Mouse (Mus musculus): Measurements from ENCODE around the gene Tgfbrap1. TPM values are rescaled to one million over a fixed set of nuclear protein-coding genes. Genes with fewer than 3 reads are reported as not detected.
A peak's percentile ranks its signal among the peaks of the same experiment; 100 is the strongest.
"Not testable (repeated sequence)": the region's sequence is repeated elsewhere in the genome, so short reads cannot be mapped to it uniquely, and the experiment has no call there.

Tgfbrap1 gene
- polyA plus RNA-seq, 1 experiment from 2014 or later = 7.9 TPM

- Histone ChIP-seq H3K9me3 (replicated peaks; ENCODE audit: low read length) (no peaks in the 10 kb centered on the region), H3K36me3 (ENCODE audit: insufficient read depth, low read length) (peaks cover 25% of the 10 kb centered on the region; the same call in 1 of the 2 replicates), H3K4me2 (ENCODE audit: low read length) (no peak overlapping the region), H3K4me3 (replicated peaks; ENCODE audit: low read depth, low read length) (no peak overlapping the region), H3K27ac (no peak overlapping the region), H3K4me1 (replicated peaks; ENCODE audit: insufficient read depth, low read length) (no peaks in the 10 kb centered on the region), H3K27me3 (ENCODE audit: insufficient read depth, low read length) (no peaks in the 10 kb centered on the region), H3K9ac (ENCODE audit: low read depth, low read length) (no peak overlapping the region)
- no peak for ATAC-seq (replicated peaks; ENCODE audit: low FRiP score, low read depth)
- TF ChIP-seq CTCF (IDR thresholded peaks at IDR 0.05; ENCODE audit: low read depth) = peak; percentile 57
- 92% methylated on average over 5 of the region's 5 CpGs for WGBS
- DNase-seq (ENCODE audit: low spot score) = peak; percentile 18
Measured at GRCm38 (mm10) chr1:43051903-43052302, 46.5 kb downstream of the Tgfbrap1 start.

- no peaks in the 10 kb centered on the region for H3K27me3 ChIP-seq (ENCODE audit: insufficient read depth, low read length)
- no peak overlapping the region for H3K4me2 ChIP-seq (ENCODE audit: low read length)
- H3K4me3 ChIP-seq (replicated peaks; ENCODE audit: low read depth, low read length) = no peak overlapping the region
- no peak for DNase-seq (ENCODE audit: low spot score)
- H3K9me3 ChIP-seq (replicated peaks; ENCODE audit: low read length) = no peaks in the 10 kb centered on the region
- no peak for TF ChIP-seq CTCF (IDR thresholded peaks at IDR 0.05; ENCODE audit: low read depth)
- no peak overlapping the region for H3K27ac ChIP-seq
- peaks cover 13% of the 10 kb centered on the region; the same call in 1 of the 2 replicates for H3K36me3 ChIP-seq (ENCODE audit: insufficient read depth, low read length)
- 0 out of 2 replicates have a peak, but pooled peaks cover 4% of the 10 kb centered on the region for H3K4me1 ChIP-seq (replicated peaks; ENCODE audit: insufficient read depth, low read length)
- ATAC-seq (replicated peaks; ENCODE audit: low FRiP score, low read depth) = no peak
- WGBS = 88% methylated on average over 10 of the region's 10 CpGs
- H3K9ac ChIP-seq (ENCODE audit: low read depth, low read length) = no peak overlapping the region
Measured at GRCm38 (mm10) chr1:43047811-43048210, 50.6 kb downstream of the Tgfbrap1 start.

GRCm38 (mm10) chr1:43046990-43047389 lies 51.4 kb downstream of the Tgfbrap1 start:
- Histone ChIP-seq H3K9me3 (replicated peaks; ENCODE audit: low read length) (no peaks in the 10 kb centered on the region), H3K36me3 (ENCODE audit: insufficient read depth, low read length) (peaks cover 13% of the 10 kb centered on the region; the same call in 1 of the 2 replicates), H3K27me3 (ENCODE audit: insufficient read depth, low read length) (no peaks in the 10 kb centered on the region), H3K4me1 (replicated peaks; ENCODE audit: insufficient read depth, low read length) (0 out of 2 replicates have a peak, but pooled peaks cover 4% of the 10 kb centered on the region), H3K27ac (no peak overlapping the region), H3K4me3 (replicated peaks; ENCODE audit: low read depth, low read length) (no peak overlapping the region), H3K4me2 (ENCODE audit: low read length) (no peak overlapping the region), H3K9ac (ENCODE audit: low read depth, low read length) (no peak overlapping the region)
- ATAC-seq (replicated peaks; ENCODE audit: low FRiP score, low read depth) (no peak), DNase-seq (ENCODE audit: low spot score) (no peak)
- 71% methylated on average over 2 of the region's 2 CpGs for WGBS
- TF ChIP-seq CTCF (IDR thresholded peaks at IDR 0.05; ENCODE audit: low read depth) = no peak

- no peak for TF ChIP-seq CTCF (IDR thresholded peaks at IDR 0.05; ENCODE audit: low read depth)
- Histone ChIP-seq H3K9ac (ENCODE audit: low read depth, low read length) (no peak overlapping the region), H3K27ac (no peak overlapping the region), H3K4me1 (replicated peaks; ENCODE audit: insufficient read depth, low read length) (0 out of 2 replicates have a peak, but pooled peaks cover 4% of the 10 kb centered on the region), H3K4me2 (ENCODE audit: low read length) (peak overlapping the region; percentile 38), H3K36me3 (ENCODE audit: insufficient read depth, low read length) (peaks cover 3% of the 10 kb centered on the region; the same call in 1 of the 2 replicates), H3K27me3 (ENCODE audit: insufficient read depth, low read length) (no peaks in the 10 kb centered on the region), H3K4me3 (replicated peaks; ENCODE audit: low read depth, low read length) (no peak overlapping the region), H3K9me3 (replicated peaks; ENCODE audit: low read length) (no peaks in the 10 kb centered on the region)
- no peak for ATAC-seq (replicated peaks; ENCODE audit: low FRiP score, low read depth)
- peak; percentile 68 for DNase-seq (ENCODE audit: low spot score)
- WGBS = 17% methylated on average over 14 of the region's 14 CpGs
Measured at GRCm38 (mm10) chr1:43045204-43045982, 53.0 kb downstream of the Tgfbrap1 start.

GRCm38 (mm10) chr1:43042271-43042670 lies 56.2 kb downstream of the Tgfbrap1 start:
- Histone ChIP-seq H3K9me3 (replicated peaks; ENCODE audit: low read length) (no peaks in the 10 kb centered on the region), H3K4me1 (replicated peaks; ENCODE audit: insufficient read depth, low read length) (0 out of 2 replicates have a peak, but pooled peaks cover 4% of the 10 kb centered on the region), H3K27ac (no peak overlapping the region), H3K4me2 (ENCODE audit: low read length) (no peak overlapping the region), H3K27me3 (ENCODE audit: insufficient read depth, low read length) (no peaks in the 10 kb centered on the region), H3K36me3 (ENCODE audit: insufficient read depth, low read length) (no peaks in the 10 kb centered on the region), H3K4me3 (replicated peaks; ENCODE audit: low read depth, low read length) (no peak overlapping the region), H3K9ac (ENCODE audit: low read depth, low read length) (no peak overlapping the region)
- peak; percentile 37; the same call in 1 of the 2 replicates for TF ChIP-seq CTCF (IDR thresholded peaks at IDR 0.05; ENCODE audit: low read depth)
- peak; percentile 41 for DNase-seq (ENCODE audit: low spot score)
- WGBS = 29% methylated on average over 6 of the region's 6 CpGs
- no peak for ATAC-seq (replicated peaks; ENCODE audit: low FRiP score, low read depth)

GRCm38 (mm10) chr1:43036014-43036413 lies 62.4 kb downstream of the Tgfbrap1 start:
- no peak overlapping the region for H3K27ac ChIP-seq
- WGBS = 90% methylated on average over 7 of the region's 7 CpGs

GRCm38 (mm10) chr1:43015153-43015685 lies 83.2 kb downstream of the Tgfbrap1 start:
- 61% methylated on average over 7 of the region's 7 CpGs for WGBS
- H3K4me1 ChIP-seq (replicated peaks; ENCODE audit: insufficient read depth, low read length); H3K4me2 ChIP-seq (ENCODE audit: low read length); H3K9me3 ChIP-seq (replicated peaks; ENCODE audit: low read length); H3K36me3 ChIP-seq (ENCODE audit: insufficient read depth, low read length); ATAC-seq (replicated peaks; ENCODE audit: low FRiP score, low read depth); H3K4me3 ChIP-seq (replicated peaks; ENCODE audit: low read depth, low read length); DNase-seq (ENCODE audit: low spot score); H3K27me3 ChIP-seq (ENCODE audit: insufficient read depth, low read length); H3K27ac ChIP-seq; H3K9ac ChIP-seq (ENCODE audit: low read depth, low read length): not testable (repeated sequence)

More at GRCm38 (mm10) chr1:43036014-43036413, 62.4 kb downstream of the Tgfbrap1 start:
- Histone ChIP-seq H3K27me3 (ENCODE audit: insufficient read depth, low read length) (no peaks in the 10 kb centered on the region), H3K4me1 (replicated peaks; ENCODE audit: insufficient read depth, low read length) (no peaks in the 10 kb centered on the region), H3K9me3 (replicated peaks; ENCODE audit: low read length) (no peaks in the 10 kb centered on the region), H3K4me2 (ENCODE audit: low read length) (no peak overlapping the region), H3K36me3 (ENCODE audit: insufficient read depth, low read length) (no peaks in the 10 kb centered on the region), H3K9ac (ENCODE audit: low read depth, low read length) (no peak overlapping the region), H3K4me3 (replicated peaks; ENCODE audit: low read depth, low read length) (no peak overlapping the region)
- no peak for TF ChIP-seq CTCF (IDR thresholded peaks at IDR 0.05; ENCODE audit: low read depth)
- ATAC-seq (replicated peaks; ENCODE audit: low FRiP score, low read depth) (no peak), DNase-seq (ENCODE audit: low spot score) (no peak)
